Mouse (Mus musculus): ENCODE data around the gene Gm12169. TPM values are rescaled to one million over a fixed set of nuclear protein-coding genes. Genes with fewer than 3 reads are reported as not detected.
A peak's percentile ranks its signal among the peaks of the same experiment; 100 is the strongest.
"Not testable (repeated sequence)": the region's sequence is repeated elsewhere in the genome, so short reads cannot be mapped to it uniquely, and the experiment has no call there.

The Gm12169 gene
- total RNA-seq (2014; fragmentation: Nextera tagmentation) (not detected in 2 replicates), total RNA-seq (2017) (not detected in 2 replicates)

DNA sequence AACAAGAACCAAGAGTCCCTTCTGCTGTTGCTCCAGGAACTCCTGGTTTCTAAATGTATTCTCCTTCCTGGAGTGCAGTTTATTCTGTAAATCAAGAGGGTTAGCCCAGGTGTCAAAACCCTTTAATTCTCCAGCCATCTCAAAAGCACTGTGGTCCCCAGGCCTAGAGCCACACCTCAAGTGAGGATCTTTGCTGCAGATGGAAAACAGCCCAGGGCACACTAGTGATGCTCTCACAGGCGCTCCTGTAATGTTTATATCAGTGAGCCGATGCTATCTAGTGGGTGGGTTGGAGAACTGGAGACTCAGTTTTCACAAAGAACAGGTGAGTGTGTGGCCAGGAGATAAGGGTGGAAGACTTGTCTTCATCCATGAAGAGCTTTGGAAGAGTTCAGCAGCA is at the start of gene Gm12169:
TSS of gene Gm12169 (plus strand) at position 301 of the 400 bp plus-strand sequence.
- ATAC-seq (replicated peaks; ENCODE audit: poor library complexity, severe bottlenecking), result no peak

DNA sequence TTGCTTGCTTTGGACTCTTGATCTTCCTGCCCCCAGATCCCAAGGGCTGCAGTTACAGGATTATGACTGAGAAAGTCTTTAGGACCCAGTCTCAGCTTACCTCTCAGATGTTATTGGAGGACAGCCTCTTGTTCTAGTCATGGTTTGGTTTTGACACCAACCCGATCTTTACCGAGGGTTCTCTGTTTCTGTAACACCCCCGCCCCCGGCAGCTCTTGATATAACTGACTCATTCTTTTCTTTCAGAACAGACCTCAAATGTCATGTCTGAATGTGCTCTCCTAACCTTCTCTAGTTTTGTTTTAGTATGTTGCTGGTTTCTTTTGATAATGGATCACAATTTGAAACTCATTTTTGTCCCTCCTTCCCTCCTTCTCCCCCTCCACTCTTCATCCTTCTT is 49.8 kb upstream of the Gm12169 start:
- no peak for ATAC-seq (replicated peaks; ENCODE audit: poor library complexity, severe bottlenecking)

DNA sequence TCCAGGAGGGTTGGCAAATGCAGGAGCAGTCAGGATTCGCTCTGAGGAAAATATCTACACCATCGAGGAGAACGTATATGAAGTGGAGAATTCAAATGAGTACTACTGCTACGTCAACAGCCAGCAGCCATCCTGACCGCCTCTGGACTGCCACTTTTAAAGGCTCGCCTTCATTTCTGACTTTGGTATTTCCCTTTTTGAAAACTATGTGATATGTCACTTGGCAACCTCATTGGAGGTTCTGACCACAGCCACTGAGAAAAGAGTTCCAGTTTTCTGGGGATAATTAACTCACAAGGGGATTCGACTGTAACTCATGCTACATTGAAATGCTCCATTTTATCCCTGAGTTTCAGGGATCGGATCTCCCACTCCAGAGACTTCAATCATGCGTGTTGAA is 44.7 kb upstream of the Gm12169 start:
- no peak; the same call in 1 of the 2 replicates for ATAC-seq (replicated peaks; ENCODE audit: poor library complexity, severe bottlenecking)

DNA sequence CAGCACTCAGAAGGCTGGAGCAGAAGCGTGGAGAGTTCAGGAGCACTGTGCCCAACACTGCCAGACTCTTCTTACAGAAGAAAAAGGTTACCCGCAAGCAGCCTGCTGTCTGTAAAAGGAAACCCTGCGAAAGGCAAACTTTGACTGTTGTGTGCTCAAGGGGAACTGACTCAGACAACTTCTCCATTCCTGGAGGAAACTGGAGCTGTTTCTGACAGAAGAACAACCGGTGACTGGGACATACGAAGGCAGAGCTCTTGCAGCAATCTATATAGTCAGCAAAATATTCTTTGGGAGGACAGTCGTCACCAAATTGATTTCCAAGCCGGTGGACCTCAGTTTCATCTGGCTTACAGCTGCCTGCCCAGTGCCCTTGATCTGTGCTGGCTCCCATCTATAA is 43.5 kb upstream of the Gm12169 start:
- ATAC-seq (replicated peaks; ENCODE audit: poor library complexity, severe bottlenecking), result peak; percentile 93

DNA sequence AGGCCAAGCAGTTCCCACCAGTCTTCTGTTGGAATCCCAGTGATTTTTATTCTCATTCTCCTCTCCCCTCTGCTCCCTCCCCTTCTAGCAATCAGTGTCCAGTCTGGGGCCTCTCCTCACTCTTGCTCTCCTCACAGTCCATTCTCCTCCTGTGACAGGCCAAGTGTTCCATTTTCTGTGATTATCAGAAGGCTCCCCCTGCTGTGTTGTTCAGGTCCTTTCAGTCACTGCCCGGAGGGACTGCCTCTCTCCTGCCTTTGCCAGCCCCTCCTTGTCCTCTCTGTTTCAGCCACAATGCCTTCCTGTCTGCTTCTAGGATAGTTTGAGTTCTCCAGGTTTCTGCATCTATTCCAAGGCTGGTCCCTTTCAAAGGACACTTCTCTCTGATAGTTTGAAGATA is 35.8 kb upstream of the Gm12169 start:
- ATAC-seq (replicated peaks; ENCODE audit: poor library complexity, severe bottlenecking), result peak; percentile 56

DNA sequence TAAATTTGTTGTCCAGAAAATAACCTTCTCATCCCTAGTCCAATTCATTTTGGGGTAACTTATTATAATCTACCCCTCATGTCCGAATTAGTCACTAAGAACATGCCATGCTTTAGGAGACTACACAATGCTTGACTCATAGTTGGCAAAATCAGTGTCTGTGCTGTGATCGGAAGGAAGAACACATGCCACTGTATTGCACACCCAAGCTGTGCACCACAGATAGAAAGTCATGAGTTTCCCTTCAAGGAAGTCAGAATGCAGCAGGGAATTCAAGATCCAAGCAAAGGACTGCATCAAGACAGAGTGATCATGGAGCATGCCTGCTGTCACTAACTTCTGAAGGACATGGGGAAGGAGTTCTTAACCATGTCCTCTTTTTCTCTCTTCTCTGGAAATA is 35.4 kb upstream of the Gm12169 start:
- no peak for ATAC-seq (replicated peaks; ENCODE audit: poor library complexity, severe bottlenecking)

DNA sequence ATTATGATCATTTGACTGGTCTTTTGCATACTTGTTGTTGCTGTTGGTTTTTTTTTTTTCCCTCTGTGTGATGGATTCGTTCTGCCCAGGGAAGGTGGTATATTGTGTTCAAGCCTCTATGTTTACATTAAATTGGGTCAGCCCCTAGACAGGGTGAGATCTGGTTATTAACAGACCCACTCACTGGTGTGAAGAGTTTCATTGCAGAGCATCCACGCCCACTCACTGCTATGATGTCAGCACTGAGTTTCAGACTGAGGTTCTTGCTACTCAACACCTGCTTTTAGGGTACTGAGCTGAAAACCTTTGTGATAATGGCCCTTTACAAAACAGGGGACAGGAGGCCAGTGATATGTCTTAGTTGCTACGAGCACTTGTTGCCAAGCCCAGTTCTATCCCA is 16.9 kb upstream of the Gm12169 start:
- ATAC-seq (replicated peaks; ENCODE audit: poor library complexity, severe bottlenecking), result no peak

DNA sequence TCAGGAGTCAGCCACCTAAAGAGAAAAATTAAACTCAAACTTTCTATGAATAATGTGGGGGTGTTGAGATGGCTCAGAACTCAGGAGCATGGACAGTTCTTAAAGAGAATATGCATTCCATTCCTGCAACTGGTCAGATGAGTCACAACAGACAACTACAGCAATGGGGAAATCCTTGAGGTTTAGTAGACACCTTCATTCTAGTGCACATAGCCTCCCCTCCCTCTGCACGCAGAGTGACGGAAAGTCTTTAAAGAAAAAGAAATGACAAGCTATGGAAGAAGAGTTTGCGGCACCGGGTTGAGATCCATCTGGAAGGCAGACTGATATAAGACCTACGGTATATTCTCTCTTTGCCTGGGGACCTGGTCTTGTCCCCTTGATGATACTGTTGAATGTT is 14.1 kb upstream of the Gm12169 start:
- ATAC-seq (replicated peaks; ENCODE audit: poor library complexity, severe bottlenecking), result no peak

DNA sequence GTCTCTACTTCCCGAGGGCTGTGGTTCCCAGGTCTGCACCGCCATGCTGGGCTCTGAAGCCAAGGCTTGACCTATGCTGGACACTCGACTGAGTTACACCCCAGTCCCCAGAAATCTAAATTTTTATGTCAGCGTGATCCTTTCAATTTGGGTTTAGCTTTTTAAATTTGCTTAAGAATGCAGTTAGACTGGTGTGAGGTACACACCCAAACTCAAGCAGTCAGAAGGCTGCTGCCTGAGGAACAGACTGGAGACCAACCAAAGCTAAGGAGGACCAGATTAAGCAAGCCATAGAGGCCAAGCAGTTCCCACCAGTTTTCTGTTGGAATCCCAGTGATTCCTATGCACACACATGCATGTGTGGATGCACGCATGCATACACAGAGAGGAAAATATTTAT is 2.7 kb upstream of the Gm12169 start:
- ATAC-seq (replicated peaks; ENCODE audit: poor library complexity, severe bottlenecking), result not testable (repeated sequence)

DNA sequence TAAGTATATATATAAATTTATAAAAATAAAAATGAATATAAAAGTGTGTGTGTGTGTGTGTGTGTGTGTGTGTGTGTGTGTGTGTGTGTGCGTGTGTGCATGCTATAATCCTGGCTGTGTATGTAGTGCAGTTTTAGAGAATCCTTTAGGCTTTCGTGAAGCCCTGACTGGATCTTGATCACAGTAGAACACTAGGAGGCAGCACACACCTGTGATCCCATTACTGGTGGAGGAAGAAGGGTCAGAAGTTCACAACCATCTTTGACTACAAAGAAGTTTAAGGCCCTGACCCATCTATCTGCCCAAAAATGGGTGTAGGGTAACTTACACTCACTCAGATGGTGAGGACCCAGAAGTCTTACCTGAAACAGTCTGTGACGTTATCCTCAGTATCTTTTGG is 1.3 kb upstream of the Gm12169 start:
- no peak for ATAC-seq (replicated peaks; ENCODE audit: poor library complexity, severe bottlenecking)

DNA sequence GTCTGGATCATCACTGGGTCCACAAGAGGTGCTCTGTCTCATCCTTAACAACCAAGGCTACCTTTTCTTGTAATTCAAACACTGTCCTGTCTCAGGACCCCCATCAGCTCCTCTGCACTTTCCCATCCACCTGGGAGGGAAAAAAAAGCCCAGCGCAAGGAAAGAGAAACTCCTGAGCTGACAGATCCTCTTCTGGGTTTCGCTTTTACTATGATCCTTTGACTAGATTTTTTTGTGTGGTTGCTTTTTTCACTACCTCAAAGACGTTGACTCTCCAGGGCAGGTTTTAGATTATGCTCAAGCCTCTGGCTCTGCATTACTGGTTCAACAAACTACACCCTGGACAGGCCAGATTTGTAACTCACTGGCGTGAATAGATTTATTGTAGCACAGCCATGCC is 6.1 kb downstream of the Gm12169 start:
- ATAC-seq (replicated peaks; ENCODE audit: poor library complexity, severe bottlenecking), result no peak

DNA sequence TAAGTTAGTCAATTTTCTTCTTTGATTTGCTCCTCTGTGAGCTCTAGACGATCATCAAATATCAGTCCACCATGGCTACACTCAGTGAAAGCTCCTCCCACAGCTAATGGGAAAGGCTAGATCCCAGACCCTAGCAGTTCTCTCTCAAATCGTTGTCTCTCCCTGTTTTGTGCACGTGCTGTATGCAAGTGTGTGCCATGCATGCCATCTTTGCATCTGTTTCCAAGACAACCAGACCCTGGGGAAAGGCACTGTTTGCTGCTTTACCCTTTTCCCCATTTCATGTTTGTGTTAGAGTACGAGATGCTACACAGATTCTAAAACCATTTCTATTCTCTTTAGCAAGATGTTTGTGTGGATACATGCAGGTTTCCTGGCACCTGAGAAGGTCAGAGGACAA is 13.0 kb downstream of the Gm12169 start:
- no peak for ATAC-seq (replicated peaks; ENCODE audit: poor library complexity, severe bottlenecking)

DNA sequence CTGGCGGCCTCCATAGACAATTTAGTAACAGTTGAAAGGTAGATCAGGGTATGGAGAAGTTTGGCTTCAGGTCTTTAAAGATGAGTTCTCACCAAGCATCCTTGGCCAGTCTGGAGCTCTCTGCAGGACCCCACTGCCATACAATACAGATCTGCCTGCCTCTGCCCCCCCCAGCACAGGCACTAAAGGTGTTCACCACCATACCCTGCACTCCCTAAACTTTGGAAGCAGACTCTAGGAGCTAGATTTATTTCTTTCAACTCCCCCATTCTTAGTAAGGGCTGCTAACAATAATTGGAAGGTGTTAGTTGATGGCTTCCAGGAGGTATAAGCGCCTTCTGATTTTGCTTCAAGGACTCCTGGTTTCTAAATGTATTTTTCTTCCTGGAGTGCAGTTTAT is 19.5 kb downstream of the Gm12169 start:
- ATAC-seq (replicated peaks; ENCODE audit: poor library complexity, severe bottlenecking), result no peak

DNA sequence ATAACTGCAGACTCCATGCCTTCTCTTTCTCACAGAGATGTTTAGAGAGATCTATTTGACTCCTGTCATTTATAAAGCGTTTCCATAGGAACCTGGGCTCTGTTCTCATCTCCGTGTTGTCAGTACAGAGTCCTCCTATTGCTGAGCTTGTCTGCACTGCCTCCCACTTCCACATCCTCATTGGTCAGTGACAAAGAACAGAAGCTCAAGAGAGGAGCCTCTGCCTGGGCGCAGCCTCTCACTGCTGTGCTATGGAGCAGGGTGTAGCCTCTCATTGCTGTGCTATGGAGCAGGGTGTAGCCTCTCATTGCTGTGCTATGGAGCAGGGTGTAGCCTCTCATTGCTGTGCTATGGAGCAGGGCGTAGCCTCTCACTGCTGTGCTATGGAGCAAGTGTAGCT is 25.7 kb downstream of the Gm12169 start:
- no peak for ATAC-seq (replicated peaks; ENCODE audit: poor library complexity, severe bottlenecking)

DNA sequence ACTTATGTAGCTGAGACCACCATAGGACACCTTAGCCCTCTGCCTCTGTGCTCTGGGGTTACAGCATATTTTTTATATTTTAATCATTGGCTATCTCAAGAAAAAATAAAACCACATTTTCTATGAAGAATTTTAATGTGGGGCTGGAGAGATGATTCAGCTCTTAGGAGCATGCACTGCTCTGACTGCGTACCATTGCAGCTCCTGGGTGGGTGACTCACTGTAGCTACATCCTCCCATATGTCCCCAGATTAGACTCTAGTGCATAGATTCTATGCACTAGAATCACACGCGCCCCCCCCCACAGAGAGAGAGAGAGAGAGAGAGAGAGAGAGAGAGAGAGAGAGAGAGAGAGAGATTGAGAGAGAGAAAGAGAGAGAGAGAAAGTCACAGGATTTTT is 28.7 kb downstream of the Gm12169 start:
- ATAC-seq (replicated peaks; ENCODE audit: poor library complexity, severe bottlenecking), result no peak

DNA sequence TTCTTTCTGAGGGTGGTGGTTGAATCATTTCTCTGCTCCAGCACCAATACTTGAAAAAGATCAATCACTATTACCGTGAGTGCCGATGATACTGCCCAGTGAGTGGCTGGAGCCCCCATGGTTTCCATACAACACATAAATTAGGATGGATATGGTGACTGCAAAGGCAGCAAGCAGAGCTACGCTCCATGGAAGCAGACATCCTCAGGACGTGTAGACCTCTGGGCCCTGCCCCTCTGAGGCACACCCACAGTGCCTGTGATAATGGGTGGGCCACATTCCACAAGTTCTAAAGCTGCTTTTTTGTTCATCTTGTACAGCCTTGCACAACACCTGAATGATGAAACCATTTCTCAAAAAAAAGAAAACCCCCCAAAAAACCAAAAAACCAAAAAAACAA is 37.1 kb downstream of the Gm12169 start:
- ATAC-seq (replicated peaks; ENCODE audit: poor library complexity, severe bottlenecking), result no peak

DNA sequence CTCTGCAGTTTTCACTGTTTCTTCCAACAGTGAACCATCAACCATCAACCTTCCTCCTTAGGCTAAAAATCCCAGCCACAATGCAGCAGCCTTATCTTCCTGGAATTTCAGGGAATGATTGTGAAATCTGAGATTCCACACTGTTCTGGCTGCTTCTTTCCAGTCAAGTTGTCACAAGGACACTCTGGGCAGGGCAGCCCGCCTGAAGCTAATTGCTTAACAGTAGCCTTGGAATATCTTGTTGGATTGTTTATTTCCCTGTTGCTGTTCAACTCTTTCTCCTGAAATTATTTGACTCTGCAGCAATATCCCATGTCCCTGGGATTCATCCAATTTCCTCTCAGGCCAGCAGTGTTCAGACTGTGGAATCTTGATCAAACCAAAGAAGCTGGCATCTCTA is 40.7 kb downstream of the Gm12169 start:
- ATAC-seq (replicated peaks; ENCODE audit: poor library complexity, severe bottlenecking), result no peak

DNA sequence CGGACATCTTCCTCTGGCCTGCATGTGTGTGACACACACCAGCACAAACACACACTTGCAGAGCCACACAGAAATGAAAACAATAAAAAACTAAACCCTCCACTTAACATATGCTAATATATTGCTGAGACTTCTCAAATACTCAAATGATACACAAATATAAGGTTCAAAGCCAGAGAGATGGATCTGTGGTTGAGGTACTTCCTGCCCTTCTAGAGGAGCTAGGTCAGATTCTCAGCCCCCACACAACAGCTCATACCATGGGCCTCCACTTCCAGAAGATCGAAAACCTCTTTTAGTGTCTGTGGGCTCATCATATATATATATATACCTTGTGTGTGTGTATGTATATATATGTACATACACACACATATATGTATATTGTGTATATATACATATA is 42.0 kb downstream of the Gm12169 start:
- ATAC-seq (replicated peaks; ENCODE audit: poor library complexity, severe bottlenecking), result no peak

DNA sequence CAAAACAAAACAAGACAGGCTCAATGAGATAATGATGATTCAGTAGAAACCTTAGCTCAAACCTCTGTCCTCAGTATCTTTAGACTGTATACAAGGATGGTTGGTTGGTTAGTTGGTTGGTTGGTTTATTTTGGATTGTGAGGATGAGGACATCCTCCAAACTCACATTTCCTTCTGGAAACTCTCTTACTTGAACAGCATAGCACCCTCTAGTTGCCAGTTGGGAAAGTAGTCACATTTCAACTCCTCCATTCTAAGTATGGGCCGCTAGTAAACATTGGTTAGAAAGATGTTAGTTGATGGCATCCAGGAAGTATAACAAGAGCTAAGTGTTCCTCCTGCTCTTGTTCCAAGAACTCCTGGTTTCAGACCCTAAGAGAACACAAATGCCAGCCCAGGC is 45.1 kb downstream of the Gm12169 start:
- ATAC-seq (replicated peaks; ENCODE audit: poor library complexity, severe bottlenecking), result no peak

DNA sequence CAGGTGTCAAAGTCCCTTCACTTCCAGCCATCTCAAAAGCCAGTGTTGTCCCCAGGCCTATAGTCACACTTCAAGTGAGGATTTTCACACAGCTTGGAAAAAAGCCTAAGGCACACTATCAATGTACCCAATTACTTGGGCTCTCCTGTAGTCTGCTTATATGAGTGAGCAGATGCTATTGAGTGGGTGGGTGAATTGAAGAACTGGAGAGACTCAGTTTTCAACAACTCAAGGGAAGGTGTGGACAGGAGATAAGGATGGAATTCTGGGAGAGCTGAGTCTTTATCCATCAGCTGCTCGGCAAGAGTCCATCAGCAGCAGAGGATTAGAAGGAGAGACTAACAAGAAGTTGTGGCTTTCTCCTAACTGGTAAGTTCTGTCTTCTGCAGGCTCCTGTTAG is 47.3 kb downstream of the Gm12169 start, which contains the start of gene BC053393:
TSS of gene BC053393 (plus strand) at position 210 of the 400 bp plus-strand sequence.
- ATAC-seq (replicated peaks; ENCODE audit: poor library complexity, severe bottlenecking), result no peak

DNA sequence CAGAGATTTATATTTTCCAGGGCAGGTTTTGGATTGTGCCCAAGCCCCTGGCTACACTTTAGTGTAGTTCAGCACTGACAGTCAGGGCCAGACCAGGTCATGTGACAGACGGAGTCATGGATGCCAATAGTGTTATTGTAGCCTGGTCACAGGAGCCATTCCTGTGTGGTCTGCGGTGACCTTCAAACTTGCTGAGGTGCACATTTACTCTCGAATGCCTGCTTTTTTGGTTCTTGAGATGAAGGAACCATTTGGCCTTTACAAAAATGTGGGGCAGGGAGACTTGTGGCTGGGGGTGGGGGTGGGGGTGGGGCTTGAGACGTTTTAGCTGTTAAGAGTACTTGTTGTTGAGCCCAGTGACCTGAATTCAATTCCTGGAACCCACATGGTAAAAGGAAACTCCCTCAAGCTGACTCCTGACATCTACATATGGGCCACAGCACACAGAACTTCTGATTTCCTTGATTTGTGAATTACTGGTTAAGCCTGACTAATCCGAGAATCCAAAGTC is 54.8 kb downstream of the Gm12169 start:
- no peak for ATAC-seq (replicated peaks; ENCODE audit: poor library complexity, severe bottlenecking)

DNA sequence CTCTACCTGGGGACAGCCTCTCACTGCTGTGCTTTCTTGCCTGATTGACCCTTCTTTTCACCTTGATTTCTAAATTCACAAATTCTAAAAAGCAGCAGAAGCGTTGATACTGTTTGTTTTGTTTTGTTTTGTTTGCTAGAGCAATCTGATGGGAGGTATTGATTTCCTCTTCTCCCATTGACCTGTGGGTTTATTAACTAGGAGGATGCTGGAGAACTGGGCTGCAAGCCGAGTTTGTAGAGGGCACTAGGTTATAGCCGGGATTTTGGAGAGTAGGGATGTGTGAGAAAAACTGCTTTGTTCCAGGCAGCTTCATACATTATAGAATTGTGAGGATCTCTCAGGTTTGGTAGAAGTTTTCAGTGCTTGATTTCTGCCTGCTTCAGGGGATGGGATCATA is 56.4 kb downstream of the Gm12169 start:
- ATAC-seq (replicated peaks; ENCODE audit: poor library complexity, severe bottlenecking), result no peak

DNA sequence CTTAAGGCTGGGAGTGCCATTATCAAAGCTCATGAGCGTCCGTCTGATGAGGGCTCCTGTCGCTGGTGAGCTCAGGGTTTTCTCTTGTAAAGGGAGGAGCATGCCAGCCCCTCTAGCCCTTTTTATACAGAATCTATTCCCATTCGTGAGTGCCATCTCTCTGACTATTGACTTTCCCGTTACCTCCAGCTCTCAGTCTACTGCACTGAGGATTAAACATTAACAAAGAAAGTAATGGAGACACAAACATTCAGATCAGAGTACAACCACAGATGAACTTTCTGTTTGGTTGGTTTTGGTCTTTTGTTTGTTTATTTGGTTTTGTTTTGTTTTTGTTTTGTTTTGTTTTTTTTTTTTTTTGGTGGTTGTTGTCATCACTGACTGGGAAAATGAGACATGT is 58.7 kb downstream of the Gm12169 start:
- ATAC-seq (replicated peaks; ENCODE audit: poor library complexity, severe bottlenecking), result no peak

All from granulocyte monocyte progenitor cell, adult 5-6 weeks (primary cell).